Mouse (Mus musculus) cerebellum, adult 2 months (tissue): ENCODE data around the gene Rnase13.

Experiments used
- CTCF ChIP-seq: fragments of 200-500 bp; IDR thresholded peaks from 2 replicates; pipeline ENCODE4 v1.5.1; 2011; ENCODE audit warnings: low read depth, mild to moderate bottlenecking, control low read depth, low read length, moderate library complexity, borderline replicate concordance; ENCODE audit not compliant: insufficient read depth
- POLR2A ChIP-seq: fragments of 200-500 bp; IDR thresholded peaks from 2 replicates; pipeline ENCODE4 v1.6.1; 2011; ENCODE audit warnings: low read length, control low read depth, borderline replicate concordance; ENCODE audit not compliant: insufficient read depth

DNA sequence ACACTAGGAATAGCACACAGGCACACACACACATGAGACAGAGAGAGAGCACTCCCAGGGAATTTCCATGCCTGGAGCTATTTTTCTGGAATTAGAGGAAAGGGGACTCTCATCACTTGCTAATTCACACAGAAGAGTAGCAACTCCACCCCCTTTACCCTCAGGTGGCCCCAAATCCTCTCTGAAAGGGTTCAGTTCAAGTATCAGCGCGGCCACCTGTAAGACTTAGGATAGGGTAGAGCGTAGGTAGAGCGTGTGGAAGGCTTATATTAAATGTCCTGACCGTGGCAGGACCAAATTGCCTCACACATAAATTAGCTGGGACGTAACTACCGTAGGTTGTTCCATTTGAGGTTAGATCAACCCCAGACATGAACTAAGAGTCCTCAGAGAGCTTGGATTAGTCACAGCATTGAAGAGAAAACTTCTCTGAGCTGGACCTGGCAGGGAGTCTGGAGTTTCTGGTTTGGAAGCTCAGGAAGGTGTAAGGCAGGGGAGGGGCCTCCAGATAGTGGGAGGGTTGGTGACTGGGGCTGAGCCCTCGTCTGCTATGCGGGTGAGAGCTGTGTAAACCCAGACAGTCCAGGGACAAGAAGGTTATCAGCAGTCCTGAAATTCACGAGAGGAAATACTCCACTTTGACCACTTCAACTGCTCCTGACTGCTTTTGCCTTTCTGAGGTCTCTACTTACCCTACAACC lies 29.3 kb downstream of the Rnase13 start:
- TF ChIP-seq POLR2A (no peak), CTCF (no peak)
